Mouse (Mus musculus): Measurements from ENCODE around the gene Metrnl. TPM values are rescaled to one million over a fixed set of nuclear protein-coding genes. Genes with fewer than 3 reads are reported as not detected.
"Not testable (repeated sequence)": the region's sequence is repeated elsewhere in the genome, so short reads cannot be mapped to it uniquely, and the experiment has no call there.

Metrnl gene
- 11.1 and 11.5 TPM in 2 replicates for polyA plus RNA-seq (2016; fragmentation: Nextera tagmentation; extraction: Ambion mirVana)

DNA sequence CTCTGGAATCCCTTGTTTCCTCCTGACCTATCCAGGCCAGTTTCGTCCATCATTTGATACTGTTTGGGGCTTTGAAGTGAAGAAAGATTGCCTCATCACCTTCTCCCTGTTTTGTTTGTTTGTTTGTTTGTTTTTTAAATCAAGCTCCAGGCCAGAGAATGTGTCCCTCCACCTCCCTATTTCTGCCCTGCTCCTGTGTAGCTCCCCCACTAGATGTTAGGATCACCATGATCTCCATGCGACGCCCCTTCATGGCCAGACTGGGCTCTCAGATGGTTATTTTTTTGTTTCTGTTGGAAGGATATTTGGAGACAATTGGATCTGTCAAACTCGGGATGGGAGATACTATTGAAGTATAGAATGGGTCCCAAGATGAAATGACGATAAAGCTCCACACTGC, at the start of gene Metrnl:
Gene Metrnl, plus strand, starts transcription at position 301 of the 400 bp plus-strand sequence.
- Histone ChIP-seq H3K27ac (peak within 1 kb of the TSS; percentile 9; the same call in 1 of the 2 replicates), H3K4me2 (replicated peaks) (peak within 1 kb of the TSS; percentile 95), H3K4me3 (peak within 1 kb of the TSS; percentile 64), H3K36me3 (no peaks in the 10 kb centered on the region), H3K27me3 (peaks cover 23% of the 10 kb centered on the region; the same call in 1 of the 2 replicates), H3K9me3 (no peaks in the 10 kb centered on the region), H3K4me1 (peaks cover 16% of the 10 kb centered on the region), H3K9ac (peak within 1 kb of the TSS; percentile 65)
- 84% methylated on average over 5 of the region's 5 CpGs for WGBS
- no peak for ATAC-seq (ENCODE audit: insufficient number of reproducible peaks, insufficient read depth, low FRiP score, low TSS enrichment)

DNA sequence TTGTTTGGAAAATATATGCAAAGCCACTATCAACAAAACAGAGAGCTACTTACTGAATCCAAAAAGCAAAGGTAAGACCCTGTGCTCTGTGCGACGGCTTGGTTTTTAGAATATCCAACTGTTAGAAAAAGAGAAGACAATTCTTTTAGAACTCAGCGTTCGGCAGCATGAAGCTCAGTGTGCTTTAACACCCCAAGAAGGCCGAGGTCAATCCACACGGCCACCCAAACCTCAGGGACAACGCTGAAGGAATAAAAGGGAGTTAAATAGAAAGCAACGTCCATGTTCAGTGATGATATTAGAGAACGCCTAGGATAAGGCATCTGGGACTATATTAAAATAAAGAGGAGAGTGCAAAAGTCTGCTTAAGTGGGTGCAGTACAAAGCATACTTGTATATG, 49.8 kb upstream of the Metrnl start:
- Histone ChIP-seq H3K9me3 (no peaks in the 10 kb centered on the region), H3K4me3 (no peak overlapping the region), H3K9ac (no peak overlapping the region), H3K27me3 (no peaks in the 10 kb centered on the region), H3K4me1 (0 out of 2 replicates have a peak, but pooled peaks cover 5% of the 10 kb centered on the region), H3K27ac (no peak overlapping the region), H3K4me2 (replicated peaks) (no peak overlapping the region), H3K36me3 (0 out of 2 replicates have a peak, but pooled peaks cover 9% of the 10 kb centered on the region)
- WGBS = 94% methylated on average over 9 of the region's 9 CpGs
- no peak for ATAC-seq (ENCODE audit: insufficient number of reproducible peaks, insufficient read depth, low FRiP score, low TSS enrichment)

DNA sequence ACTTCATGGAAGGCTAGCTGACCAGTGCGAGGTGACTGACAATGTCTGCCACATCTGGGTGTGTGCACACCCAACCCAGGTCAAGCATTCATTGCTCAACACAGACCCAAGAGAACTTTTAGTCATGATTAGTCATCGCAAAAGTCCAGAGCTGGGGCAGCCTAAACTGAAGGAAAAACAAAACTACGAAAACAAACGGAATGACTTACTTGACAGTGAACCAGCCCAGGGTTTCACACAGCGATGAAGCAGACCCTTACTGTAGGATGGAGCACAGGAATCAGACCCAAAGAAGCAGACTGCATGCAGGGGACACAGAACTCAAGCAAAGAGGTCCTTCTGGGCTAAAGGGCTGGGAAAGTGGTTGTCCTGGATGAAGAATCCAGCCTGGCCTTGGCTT, 49.4 kb upstream of the Metrnl start:
- Histone ChIP-seq H3K27me3 (no peaks in the 10 kb centered on the region), H3K4me2 (replicated peaks) (no peak overlapping the region), H3K27ac (no peak overlapping the region), H3K9ac (no peak overlapping the region), H3K4me1 (0 out of 2 replicates have a peak, but pooled peaks cover 5% of the 10 kb centered on the region), H3K36me3 (0 out of 2 replicates have a peak, but pooled peaks cover 9% of the 10 kb centered on the region), H3K9me3 (no peaks in the 10 kb centered on the region), H3K4me3 (no peak overlapping the region)
- no peak for ATAC-seq (ENCODE audit: insufficient number of reproducible peaks, insufficient read depth, low FRiP score, low TSS enrichment)
- WGBS = 90% methylated on average over 5 of the region's 5 CpGs

DNA sequence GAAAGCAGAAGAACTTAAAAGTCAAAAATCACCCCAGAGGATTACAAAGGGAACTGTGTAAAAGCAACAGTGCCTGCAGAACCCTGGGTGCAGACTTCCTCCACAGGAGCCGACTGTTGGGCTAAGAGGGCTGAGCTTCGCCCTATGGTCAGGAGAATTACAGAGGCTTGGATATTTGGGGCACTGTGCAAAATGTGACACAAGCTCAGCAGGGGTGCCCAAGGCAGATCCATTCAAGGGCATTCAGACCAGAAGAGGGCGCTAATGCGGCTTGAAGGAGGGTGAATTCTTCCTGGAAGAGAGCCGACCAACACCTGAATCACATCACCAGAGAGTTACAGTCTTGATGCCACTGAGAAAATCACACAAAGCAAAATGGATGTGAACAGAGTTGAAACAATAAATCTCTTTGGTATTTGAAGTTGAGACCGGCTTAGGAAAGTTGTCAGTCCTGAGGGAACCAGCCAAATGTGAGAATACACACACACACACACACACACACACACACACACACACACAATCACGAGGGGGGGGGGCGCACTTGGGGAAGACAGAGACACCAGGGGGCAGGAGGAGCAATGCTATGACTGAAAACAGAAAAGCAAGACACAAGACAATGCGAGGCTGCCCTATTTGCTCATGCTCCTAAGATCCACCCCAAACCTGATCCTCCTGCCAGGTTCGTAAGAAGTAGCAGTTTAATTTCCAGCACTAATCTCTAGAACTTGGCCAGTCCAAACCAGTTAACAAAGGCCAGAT, 48.6 kb upstream of the Metrnl start:
- 57% methylated on average over 10 of the region's 10 CpGs for WGBS
- no peak overlapping the region for H3K4me3 ChIP-seq
- ATAC-seq (ENCODE audit: insufficient number of reproducible peaks, insufficient read depth, low FRiP score, low TSS enrichment) = no peak
- no peaks in the 10 kb centered on the region for H3K27me3 ChIP-seq
- H3K9me3 ChIP-seq = no peaks in the 10 kb centered on the region
- H3K36me3 ChIP-seq = 0 out of 2 replicates have a peak, but pooled peaks cover 9% of the 10 kb centered on the region
- no peak overlapping the region for H3K9ac ChIP-seq
- no peak overlapping the region for H3K4me2 ChIP-seq (replicated peaks)
- H3K27ac ChIP-seq = no peak overlapping the region
- H3K4me1 ChIP-seq = 0 out of 2 replicates have a peak, but pooled peaks cover 5% of the 10 kb centered on the region

DNA sequence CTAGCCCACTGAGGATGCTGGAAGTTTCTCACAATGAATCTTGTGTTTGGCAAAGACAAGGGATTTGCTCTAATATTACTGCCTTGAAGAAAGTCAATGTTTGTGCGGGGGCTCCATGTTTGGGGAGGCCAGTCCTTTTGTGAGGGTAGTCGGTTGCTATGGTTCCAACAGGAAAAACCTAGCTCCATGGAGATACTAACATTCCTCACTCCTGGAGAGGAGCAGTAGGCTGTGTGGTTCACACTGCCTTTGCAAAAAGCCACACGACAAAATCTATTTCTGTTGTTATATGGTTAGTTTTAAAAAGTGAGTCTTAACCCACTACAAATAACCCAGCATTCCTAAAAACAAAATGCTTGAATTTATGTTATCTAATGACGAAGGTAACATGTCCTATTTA, 47.7 kb upstream of the Metrnl start:
- H3K27me3 ChIP-seq = no peaks in the 10 kb centered on the region
- ATAC-seq (ENCODE audit: insufficient number of reproducible peaks, insufficient read depth, low FRiP score, low TSS enrichment) = no peak
- H3K9ac ChIP-seq = no peak overlapping the region
- 0 out of 2 replicates have a peak, but pooled peaks cover 5% of the 10 kb centered on the region for H3K4me1 ChIP-seq
- H3K36me3 ChIP-seq = 0 out of 2 replicates have a peak, but pooled peaks cover 9% of the 10 kb centered on the region
- WGBS = 90% methylated on average over 4 of the region's 4 CpGs
- H3K4me2 ChIP-seq (replicated peaks) = no peak overlapping the region
- no peak overlapping the region for H3K27ac ChIP-seq
- H3K9me3 ChIP-seq = no peaks in the 10 kb centered on the region
- H3K4me3 ChIP-seq = no peak overlapping the region

DNA sequence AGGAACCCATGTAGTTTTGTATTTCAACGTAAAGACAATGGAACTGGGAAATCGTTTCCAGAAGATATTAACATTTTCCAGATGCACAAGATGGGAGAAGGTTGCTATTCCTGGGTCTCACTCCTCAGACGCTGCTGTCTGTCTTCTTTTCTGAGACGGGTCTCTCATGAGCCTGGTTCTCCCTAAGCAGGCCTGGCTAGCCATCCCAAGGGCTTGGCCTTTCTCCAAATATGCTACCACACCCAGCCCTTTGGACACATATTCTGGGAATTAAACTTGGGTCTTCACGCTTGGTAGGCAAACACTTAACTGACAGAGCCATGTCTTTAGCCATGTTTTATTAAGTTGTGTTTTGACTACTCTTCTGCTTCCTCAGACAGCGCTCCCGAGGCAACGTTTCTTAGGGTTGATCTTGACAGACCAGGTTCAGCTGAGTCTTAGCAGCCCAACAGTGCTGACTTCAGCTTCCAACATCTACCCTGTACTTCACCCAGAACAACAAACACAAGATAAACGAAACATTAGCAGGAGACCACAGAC, 46.9 kb upstream of the Metrnl start:
- H3K4me3 ChIP-seq = no peak overlapping the region
- H3K4me2 ChIP-seq (replicated peaks) = no peak overlapping the region
- H3K9me3 ChIP-seq = no peaks in the 10 kb centered on the region
- WGBS = 53% methylated on average over 9 of the region's 9 CpGs
- H3K27ac ChIP-seq = 0 out of 2 replicates have a peak overlapping the region, but pooled peaks have one; percentile 1
- 0 out of 2 replicates have a peak, but pooled peaks cover 5% of the 10 kb centered on the region for H3K4me1 ChIP-seq
- no peaks in the 10 kb centered on the region for H3K27me3 ChIP-seq
- no peak for ATAC-seq (ENCODE audit: insufficient number of reproducible peaks, insufficient read depth, low FRiP score, low TSS enrichment)
- no peak overlapping the region for H3K9ac ChIP-seq
- H3K36me3 ChIP-seq = 0 out of 2 replicates have a peak, but pooled peaks cover 9% of the 10 kb centered on the region

- 0 out of 2 replicates have a peak, but pooled peaks cover 8% of the 10 kb centered on the region for H3K36me3 ChIP-seq
- H3K4me1 ChIP-seq = 0 out of 2 replicates have a peak, but pooled peaks cover 5% of the 10 kb centered on the region
- 85% methylated on average over 6 of the region's 6 CpGs for WGBS
- H3K27ac ChIP-seq = no peak overlapping the region
- H3K4me2 ChIP-seq (replicated peaks) = no peak overlapping the region
- H3K27me3 ChIP-seq = no peaks in the 10 kb centered on the region
- no peak for ATAC-seq (ENCODE audit: insufficient number of reproducible peaks, insufficient read depth, low FRiP score, low TSS enrichment)
- no peak overlapping the region for H3K4me3 ChIP-seq
- no peak overlapping the region for H3K9ac ChIP-seq
- no peaks in the 10 kb centered on the region for H3K9me3 ChIP-seq
These were observed 46.1 kb upstream of the Metrnl start for GRCm38 (mm10) chr11:121655166-121655806.

DNA sequence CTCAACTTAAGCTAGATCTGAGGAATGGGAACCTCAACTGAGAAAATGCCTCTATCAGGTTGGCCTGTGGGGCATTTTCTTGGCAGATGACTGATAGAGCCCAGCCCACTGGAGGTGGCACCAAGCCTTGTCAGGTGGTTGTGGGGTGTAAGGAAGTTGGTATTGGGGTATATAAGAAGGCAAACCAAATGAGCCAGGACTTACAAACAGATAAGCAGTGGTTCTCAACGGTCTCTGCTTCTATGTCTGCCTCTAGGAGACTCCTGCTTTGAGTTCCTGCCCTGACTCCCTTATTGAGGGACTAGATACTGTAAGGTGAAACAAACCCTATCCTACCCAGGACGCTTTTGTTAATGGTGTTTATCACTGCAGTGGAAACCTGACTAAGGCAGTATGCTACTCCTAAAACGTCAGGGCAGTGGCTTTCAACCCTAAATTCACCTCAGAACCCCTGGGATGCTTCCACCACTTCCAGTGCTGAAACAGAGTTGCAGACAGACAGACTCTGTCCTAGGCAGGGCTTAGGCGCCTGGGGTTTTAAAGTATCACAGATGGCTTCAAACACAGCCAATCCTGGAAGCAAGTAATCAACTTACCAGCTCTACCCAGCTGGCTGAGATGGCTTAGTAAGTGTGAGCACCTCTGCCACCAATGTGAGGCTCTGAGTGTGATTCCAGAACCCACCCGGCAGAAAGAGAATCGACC, 45.4 kb upstream of the Metrnl start:
- no peaks in the 10 kb centered on the region for H3K9me3 ChIP-seq
- H3K4me2 ChIP-seq (replicated peaks) = no peak overlapping the region
- no peaks in the 10 kb centered on the region for H3K27me3 ChIP-seq
- ATAC-seq (ENCODE audit: insufficient number of reproducible peaks, insufficient read depth, low FRiP score, low TSS enrichment) = no peak
- 0 out of 2 replicates have a peak, but pooled peaks cover 2% of the 10 kb centered on the region for H3K36me3 ChIP-seq
- no peak overlapping the region for H3K27ac ChIP-seq
- no peak overlapping the region for H3K4me3 ChIP-seq
- no peak overlapping the region for H3K9ac ChIP-seq
- WGBS = 82% methylated on average over 6 of the region's 6 CpGs
- 0 out of 2 replicates have a peak, but pooled peaks cover 5% of the 10 kb centered on the region for H3K4me1 ChIP-seq

DNA sequence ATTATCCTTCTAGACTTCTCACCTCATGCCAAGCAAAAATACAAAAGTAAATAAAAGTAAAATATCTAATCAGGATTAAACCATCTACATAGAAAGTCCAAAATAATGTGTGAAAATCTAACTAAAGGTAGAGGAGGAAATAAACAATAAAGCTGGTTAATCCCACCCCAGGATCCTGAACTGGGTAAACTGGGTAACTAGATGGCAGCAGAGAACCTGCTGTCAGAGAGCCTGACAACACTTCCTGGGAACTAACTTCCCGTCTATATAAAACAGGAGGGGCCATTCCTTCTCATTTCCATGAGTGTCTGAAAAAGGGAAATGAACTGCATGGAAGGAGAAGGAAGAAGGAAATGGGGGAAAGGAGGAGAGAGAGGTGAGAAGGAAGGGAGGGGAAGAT, 43.2 kb upstream of the Metrnl start:
- no peak overlapping the region for H3K4me3 ChIP-seq
- no peak overlapping the region for H3K9ac ChIP-seq
- H3K9me3 ChIP-seq = no peaks in the 10 kb centered on the region
- no peaks in the 10 kb centered on the region for H3K27me3 ChIP-seq
- 0 out of 2 replicates have a peak, but pooled peaks cover 2% of the 10 kb centered on the region for H3K36me3 ChIP-seq
- no peak for ATAC-seq (ENCODE audit: insufficient number of reproducible peaks, insufficient read depth, low FRiP score, low TSS enrichment)
- no peak overlapping the region for H3K27ac ChIP-seq
- H3K4me2 ChIP-seq (replicated peaks) = no peak overlapping the region
- 0 out of 2 replicates have a peak, but pooled peaks cover 2% of the 10 kb centered on the region for H3K4me1 ChIP-seq
- 38% methylated on average over 1 of the region's 1 CpGs for WGBS

DNA sequence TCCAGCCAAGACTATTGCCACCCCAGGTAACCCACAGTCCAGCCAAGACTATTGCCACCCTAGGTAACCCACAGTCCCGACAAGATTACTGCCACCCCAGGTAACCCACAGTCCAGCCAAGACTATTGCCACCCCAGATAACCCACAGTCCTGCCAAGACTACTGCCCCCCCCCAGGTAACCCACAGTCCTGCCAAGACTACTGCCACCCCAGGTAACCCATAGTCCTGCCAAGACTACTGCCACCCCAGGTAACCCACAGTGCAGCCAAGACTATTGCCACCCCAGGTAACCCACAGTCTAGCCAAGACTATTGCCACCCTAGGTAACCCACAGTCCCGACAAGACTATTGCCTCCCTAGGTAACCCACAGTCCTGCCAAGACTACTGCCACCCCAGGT, 40.7 kb upstream of the Metrnl start:
- ATAC-seq (ENCODE audit: insufficient number of reproducible peaks, insufficient read depth, low FRiP score, low TSS enrichment); H3K36me3 ChIP-seq; H3K9ac ChIP-seq; H3K27ac ChIP-seq; H3K27me3 ChIP-seq; H3K4me3 ChIP-seq; H3K4me1 ChIP-seq; H3K4me2 ChIP-seq (replicated peaks); H3K9me3 ChIP-seq: not testable (repeated sequence)
- WGBS = 87% methylated on average over 2 of the region's 2 CpGs

GRCm38 (mm10) chr11:121661116-121661515, 40.2 kb upstream of the Metrnl start:
- WGBS = 84% methylated on average over 2 of the region's 2 CpGs
- Histone ChIP-seq H3K9me3 (no peaks in the 10 kb centered on the region), H3K4me2 (replicated peaks) (no peak overlapping the region), H3K9ac (no peak overlapping the region), H3K4me3 (no peak overlapping the region), H3K36me3 (peaks cover 9% of the 10 kb centered on the region), H3K27ac (no peak overlapping the region), H3K4me1 (no peaks in the 10 kb centered on the region), H3K27me3 (no peaks in the 10 kb centered on the region)
- ATAC-seq (ENCODE audit: insufficient number of reproducible peaks, insufficient read depth, low FRiP score, low TSS enrichment) = no peak
